Mouse (Mus musculus) limb, embryonic 11.5 days (tissue): ENCODE measurements around the gene Actn3. TPM values are rescaled to one million over a fixed set of nuclear protein-coding genes. Genes with fewer than 3 reads are reported as not detected.

ENCODE experiments used
- ATAC-seq: fragments of 200-750 bp; cut with Nextera tagmentation; 2 replicates; pipeline ENCODE4 v1.8.0; 2017; ENCODE audit warnings: low read depth; ENCODE audit not compliant: insufficient number of reproducible peaks, low FRiP score, low TSS enrichment
- DNase-seq: peaks from one replicate; pipeline ENCODE4 v3.0.0-alpha.2; 2015; ENCODE audit warnings: low spot score
- H3K27ac ChIP-seq: fragments of 300-500 bp; sonication (generic); replicated peaks from 2 replicates; pipeline ENCODE4 v1.5.1; 2014; ENCODE audit warnings: low read depth, mild to moderate bottlenecking, low read length
- H3K27me3 ChIP-seq: fragments of 300-500 bp; sonication (generic); 2 replicates; pipeline ENCODE4 v1.6.1; 2014; ENCODE audit warnings: mild to moderate bottlenecking, low read length, mixed read lengths; ENCODE audit not compliant: control insufficient read depth, insufficient read depth
- H3K36me3 ChIP-seq: fragments of 300-500 bp; sonication (generic); 2 replicates; pipeline ENCODE4 v1.6.1; 2014; ENCODE audit warnings: mild to moderate bottlenecking, low read length, moderate library complexity, mixed read lengths; ENCODE audit not compliant: control insufficient read depth, insufficient read depth
- H3K4me1 ChIP-seq: fragments of 300-500 bp; sonication (generic); 2 replicates; pipeline ENCODE4 v1.6.1; 2014; ENCODE audit warnings: low read length, mixed read lengths; ENCODE audit not compliant: control insufficient read depth, insufficient read depth
- H3K4me2 ChIP-seq: fragments of 300-500 bp; sonication (generic); 2 replicates; pipeline ENCODE4 v1.6.1; 2014; ENCODE audit warnings: low read depth, mild to moderate bottlenecking, moderate library complexity; ENCODE audit not compliant: severe bottlenecking
- H3K4me3 ChIP-seq: fragments of 300-500 bp; sonication (generic); 2 replicates; pipeline ENCODE4 v1.5.1; 2014; ENCODE audit warnings: low read depth, low read length
- H3K9ac ChIP-seq: fragments of 300-500 bp; sonication (generic); 2 replicates; pipeline ENCODE4 v1.6.1; 2014; ENCODE audit warnings: mild to moderate bottlenecking, low read length
- H3K9me3 ChIP-seq: fragments of 300-500 bp; sonication (generic); 2 replicates; pipeline ENCODE4 v1.6.1; 2016; ENCODE audit warnings: low read length; ENCODE audit not compliant: control insufficient read depth
- WGBS: fragments of 180-500 bp; shearing (Covaris S2); extraction: QIAGEN DNeasy Blood & Tissue Kit; methylation state at CpG from one replicate; pipeline ENCODE4 v1.1.7; 2014; 5-methylcytosine and 5-hydroxymethylcytosine counted together
- polyA plus RNA-seq: library from polyadenylated mRNA; unstranded; fragments of >200 nt; fragmentation: Nextera tagmentation; extraction: Ambion mirVana; gene quantifications from 2 replicates; pipeline ENCODE4 v1.2.1, GENCODE M21; 2014

The Actn3 gene
- polyA plus RNA-seq, 1 experiment from 2014 or later, result 5.1 TPM

DNA sequence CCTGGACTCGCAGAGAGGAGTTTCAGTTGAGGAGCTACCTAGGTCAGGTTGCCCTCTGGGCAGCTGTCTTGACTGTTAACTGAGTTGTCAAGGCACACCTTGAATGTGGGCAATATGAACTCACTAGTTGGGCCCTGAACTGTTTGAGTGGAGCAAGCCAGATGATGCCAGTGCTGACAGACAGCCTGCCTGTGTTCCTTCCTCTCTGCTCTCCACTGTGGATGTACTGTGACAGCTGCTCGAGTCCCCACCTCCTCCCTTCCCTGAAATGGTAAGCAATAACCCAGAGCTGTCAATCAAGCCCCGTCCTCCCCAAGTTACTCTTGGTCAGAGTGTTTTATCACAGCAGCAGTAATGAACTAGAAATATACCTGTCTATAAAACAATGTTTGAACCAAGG is 22.2 kb upstream of the Actn3 start:
- no peak overlapping the region for H3K4me2 ChIP-seq
- H3K9me3 ChIP-seq, result no peaks in the 10 kb centered on the region
- 79% methylated on average over 3 of the region's 3 CpGs for WGBS
- no peaks in the 10 kb centered on the region for H3K27me3 ChIP-seq
- no peak overlapping the region for H3K4me3 ChIP-seq
- no peak for DNase-seq
- H3K36me3 ChIP-seq, result no peaks in the 10 kb centered on the region; the same call in 1 of the 2 replicates
- H3K27ac ChIP-seq, result no peak overlapping the region
- no peak for ATAC-seq
- H3K9ac ChIP-seq, result no peak overlapping the region
- H3K4me1 ChIP-seq, result no peaks in the 10 kb centered on the region

DNA sequence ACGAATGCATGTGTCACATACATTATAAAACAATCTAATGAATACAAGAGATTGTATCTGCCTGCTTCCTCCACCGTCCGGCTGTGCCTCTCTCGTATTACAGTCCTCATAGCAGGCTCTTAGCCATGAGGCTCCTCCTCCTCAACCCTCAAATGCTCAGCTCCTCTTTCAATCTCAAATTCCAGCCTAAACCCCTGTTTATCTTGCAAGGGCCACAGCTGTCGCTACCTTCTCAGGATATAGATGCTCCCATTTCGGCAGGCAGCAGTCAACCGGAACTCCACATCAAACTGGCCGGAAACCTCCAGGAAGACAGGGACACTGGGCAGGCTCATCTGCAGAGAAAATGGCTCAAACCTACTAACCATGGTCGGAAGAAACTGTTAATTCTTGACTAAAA is 21.3 kb upstream of the Actn3 start:
- Histone ChIP-seq H3K4me2 (no peak overlapping the region), H3K27me3 (no peaks in the 10 kb centered on the region), H3K36me3 (no peaks in the 10 kb centered on the region; the same call in 1 of the 2 replicates), H3K27ac (no peak overlapping the region), H3K9ac (no peak overlapping the region), H3K4me3 (no peak overlapping the region), H3K4me1 (no peaks in the 10 kb centered on the region), H3K9me3 (no peaks in the 10 kb centered on the region)
- ATAC-seq (no peak), DNase-seq (no peak)
- 75% methylated on average over 9 of the region's 9 CpGs for WGBS

DNA sequence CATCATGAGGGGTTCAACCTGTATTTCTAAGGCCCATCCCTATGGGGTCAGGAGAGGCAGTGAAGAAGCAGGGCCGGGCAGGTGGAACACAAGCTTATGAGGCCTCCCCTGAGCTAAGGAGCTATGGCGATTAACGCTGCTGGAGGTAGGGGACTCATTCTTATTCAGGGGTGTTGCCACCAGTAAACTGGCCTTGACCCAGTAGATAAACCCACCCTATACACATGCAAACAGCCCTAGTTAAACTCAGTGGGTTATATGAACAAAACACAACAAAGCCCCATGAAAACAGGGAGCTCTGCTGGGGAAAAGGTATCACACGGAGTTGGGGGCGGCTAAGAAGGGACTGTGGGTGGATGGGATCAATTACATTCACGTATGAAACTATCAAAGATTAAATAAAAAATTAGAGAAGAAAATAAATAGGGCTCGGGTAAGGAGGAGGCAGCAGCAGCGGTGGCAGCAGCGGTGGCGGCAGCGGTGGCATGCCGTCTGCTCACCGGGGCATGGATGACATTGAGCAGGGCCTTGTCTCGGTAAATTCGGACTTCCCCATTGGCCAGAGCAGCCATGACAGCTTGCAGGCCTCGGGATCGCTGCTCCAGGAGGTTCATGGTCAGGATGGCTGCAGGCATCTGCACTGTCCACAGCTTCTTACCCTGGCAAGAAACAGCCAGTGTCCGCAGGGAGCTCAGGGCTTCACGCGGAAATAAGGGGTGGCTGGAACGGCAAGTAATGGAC is 19.2 kb upstream of the Actn3 start:
- H3K4me3 ChIP-seq, result no peak overlapping the region
- no peak overlapping the region for H3K9ac ChIP-seq
- DNase-seq (no peak), ATAC-seq (no peak)
- WGBS, result 50% methylated on average over 21 of the region's 21 CpGs
- no peaks in the 10 kb centered on the region for H3K9me3 ChIP-seq
- no peak overlapping the region for H3K4me2 ChIP-seq
- no peaks in the 10 kb centered on the region for H3K36me3 ChIP-seq
- no peaks in the 10 kb centered on the region for H3K27me3 ChIP-seq
- no peak overlapping the region for H3K27ac ChIP-seq
- H3K4me1 ChIP-seq, result no peaks in the 10 kb centered on the region

DNA sequence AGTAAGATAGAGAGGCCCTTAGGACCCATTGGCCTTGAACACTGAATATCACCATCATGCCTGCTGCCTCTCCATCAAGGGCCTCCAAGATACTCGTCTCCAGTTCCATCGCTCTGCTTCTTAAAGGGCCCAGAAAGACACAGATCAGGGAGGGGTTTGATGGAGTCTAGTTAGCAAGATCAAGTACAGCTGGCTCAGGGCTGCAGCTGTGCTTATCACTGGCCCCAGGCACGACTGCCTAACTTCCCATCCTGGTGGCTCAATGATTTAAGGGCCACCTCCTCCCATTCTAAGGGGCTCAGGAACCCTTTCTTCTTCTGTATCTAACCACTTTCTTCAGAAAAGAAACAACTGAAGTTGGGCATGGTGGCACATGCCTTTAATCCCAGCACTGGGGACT is 14.1 kb upstream of the Actn3 start:
- Histone ChIP-seq H3K4me3 (no peak overlapping the region), H3K27me3 (no peaks in the 10 kb centered on the region), H3K36me3 (no peaks in the 10 kb centered on the region), H3K27ac (no peak overlapping the region), H3K9ac (no peak overlapping the region), H3K9me3 (no peaks in the 10 kb centered on the region), H3K4me1 (no peaks in the 10 kb centered on the region), H3K4me2 (no peak overlapping the region)
- ATAC-seq (no peak), DNase-seq (no peak)
- WGBS, result 75% methylated on average over 3 of the region's 3 CpGs

DNA sequence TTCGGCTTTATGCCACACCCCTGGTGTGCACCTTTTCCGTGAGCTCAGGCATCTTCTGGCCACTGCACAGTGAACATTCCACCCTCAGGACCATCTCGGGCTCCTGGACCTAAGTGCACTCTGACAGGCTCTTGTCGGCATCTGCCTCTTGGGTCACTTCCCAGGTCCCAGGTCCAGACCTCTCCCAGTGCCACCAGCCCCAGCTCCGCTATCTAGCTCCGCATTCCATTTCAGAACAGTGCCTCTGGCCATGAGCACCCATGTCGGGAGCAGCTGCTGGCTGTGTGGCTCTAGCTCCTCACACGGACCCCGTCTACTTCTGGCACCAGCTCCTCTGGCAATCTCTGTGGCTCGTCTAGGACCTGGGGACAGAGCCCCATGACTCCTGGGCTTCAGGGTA is 12.1 kb upstream of the Actn3 start:
- DNase-seq (no peak), ATAC-seq (no peak)
- WGBS, result 81% methylated on average over 10 of the region's 10 CpGs
- Histone ChIP-seq H3K9me3 (no peaks in the 10 kb centered on the region), H3K27ac (no peak overlapping the region), H3K36me3 (no peaks in the 10 kb centered on the region), H3K4me3 (no peak overlapping the region), H3K4me2 (no peak overlapping the region), H3K27me3 (no peaks in the 10 kb centered on the region), H3K9ac (no peak overlapping the region), H3K4me1 (no peaks in the 10 kb centered on the region)

DNA sequence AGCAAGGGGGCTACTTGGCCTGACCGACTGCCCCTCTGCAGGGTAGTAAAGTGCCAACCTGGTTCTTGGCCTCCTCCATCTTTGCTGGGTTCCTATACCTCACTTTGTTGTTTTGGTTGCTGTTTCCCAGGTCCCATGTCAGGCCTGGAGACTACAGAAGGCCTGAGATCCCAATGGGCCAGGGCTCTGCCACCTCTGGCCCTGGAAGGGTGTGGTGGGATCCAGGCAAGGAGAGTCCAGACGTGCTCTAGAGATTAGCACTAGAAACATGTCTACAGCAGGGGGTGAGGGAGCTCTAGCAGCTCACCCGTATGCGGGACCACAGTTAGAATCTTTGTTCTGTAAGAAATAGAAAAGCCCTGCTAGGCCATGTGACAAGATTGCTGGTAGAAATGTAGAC is 6.3 kb upstream of the Actn3 start:
- H3K4me3 ChIP-seq, result no peak overlapping the region
- no peak overlapping the region for H3K9ac ChIP-seq
- ATAC-seq, result no peak
- no peak overlapping the region for H3K27ac ChIP-seq
- no peaks in the 10 kb centered on the region for H3K9me3 ChIP-seq
- no peaks in the 10 kb centered on the region for H3K4me1 ChIP-seq
- WGBS, result 84% methylated on average over 4 of the region's 4 CpGs
- H3K27me3 ChIP-seq, result no peaks in the 10 kb centered on the region
- no peak for DNase-seq
- no peaks in the 10 kb centered on the region for H3K36me3 ChIP-seq
- no peak overlapping the region for H3K4me2 ChIP-seq

DNA sequence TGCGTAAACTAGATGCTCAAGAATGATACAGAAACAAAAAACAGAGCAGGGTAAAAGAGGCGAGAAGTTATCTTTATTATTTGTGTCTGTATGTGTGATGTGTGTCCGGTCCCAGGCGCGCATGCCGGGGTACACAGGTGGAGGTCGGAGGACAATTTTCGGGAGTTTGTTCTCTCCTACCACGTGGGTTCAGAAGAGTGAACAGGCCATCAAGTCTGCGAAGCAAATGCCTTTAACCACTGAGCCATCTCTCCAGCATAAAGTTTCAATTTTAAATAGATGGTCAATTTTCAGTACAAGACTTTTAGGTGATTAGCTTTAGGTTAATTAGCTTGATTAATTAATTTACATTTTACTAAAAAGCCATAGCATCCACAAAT is 1.6 kb upstream of the Actn3 start:
- ATAC-seq (no peak), DNase-seq (no peak)
- 57% methylated on average over 10 of the region's 10 CpGs for WGBS
- no peaks in the 10 kb centered on the region for H3K4me1 ChIP-seq
- no peaks in the 10 kb centered on the region for H3K9me3 ChIP-seq
- no peak overlapping the region for H3K27ac ChIP-seq
- H3K4me3 ChIP-seq, result peak overlapping the region; percentile 80
- no peaks in the 10 kb centered on the region for H3K36me3 ChIP-seq
- H3K4me2 ChIP-seq, result peak overlapping the region; percentile 81
- H3K9ac ChIP-seq, result no peak overlapping the region
- no peaks in the 10 kb centered on the region for H3K27me3 ChIP-seq

DNA sequence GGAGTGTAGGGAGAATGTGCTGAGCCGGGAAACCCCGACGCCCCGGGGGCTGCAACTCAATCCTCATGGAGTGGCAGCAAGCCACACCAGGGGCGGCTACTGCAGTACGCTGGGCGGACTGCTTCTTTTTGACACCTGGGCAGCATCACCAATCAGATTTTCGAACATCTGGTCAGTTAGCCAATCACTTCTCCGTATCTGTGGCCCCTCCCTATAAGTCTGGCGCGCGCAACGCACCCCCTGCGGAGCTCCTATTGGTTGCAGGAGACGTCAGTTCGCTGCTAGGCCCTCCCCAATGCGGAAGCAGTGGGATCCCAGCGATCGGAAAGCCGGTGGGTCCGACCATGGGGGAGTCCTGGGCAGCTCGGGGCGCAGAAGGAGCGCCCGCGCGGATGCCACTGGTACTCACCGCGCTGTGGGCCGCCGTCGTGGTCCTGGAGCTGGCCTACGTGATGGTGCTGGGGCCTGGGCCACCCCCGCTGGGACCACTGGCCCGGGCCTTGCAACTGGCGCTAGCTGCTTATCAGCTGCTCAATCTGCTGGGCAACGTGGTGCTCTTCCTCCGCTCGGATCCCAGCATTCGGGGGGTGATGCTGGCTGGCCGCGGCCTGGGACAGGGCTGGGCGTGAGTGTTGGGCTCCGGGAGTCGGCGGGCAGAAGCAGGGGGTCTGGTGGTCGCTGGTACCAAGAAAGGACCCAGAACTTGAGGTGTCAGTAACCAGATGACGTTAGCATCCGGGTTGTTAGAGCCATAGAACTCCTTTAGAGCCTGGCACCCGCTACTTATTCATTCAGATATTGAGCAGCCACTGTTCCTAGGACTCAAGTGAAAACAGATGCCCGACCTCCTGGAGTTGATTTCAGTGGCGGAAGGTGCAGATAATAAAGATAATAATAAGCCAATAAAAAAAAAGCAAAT is 955 bp upstream of the Actn3 start, which contains the start of gene Zdhhc24:
TSS of gene Zdhhc24 (plus strand) at position 264 of the 919 bp plus-strand sequence.
- Histone ChIP-seq H3K9me3 (no peaks in the 10 kb centered on the region), H3K27ac (0 out of 2 replicates have a peak within 1 kb of the TSS, but pooled peaks have one; percentile 22), H3K9ac (peak within 1 kb of the TSS; percentile 61), H3K4me2 (peak within 1 kb of the TSS; percentile 81), H3K4me1 (no peaks in the 10 kb centered on the region), H3K4me3 (peak within 1 kb of the TSS; percentile 80), H3K36me3 (no peaks in the 10 kb centered on the region), H3K27me3 (no peaks in the 10 kb centered on the region)
- ATAC-seq, result peak; percentile 94
- peak; percentile 98 for DNase-seq
- 1% methylated on average over 52 of the region's 52 CpGs for whole genome bisulfite sequencing
